Mouse (Mus musculus): ENCODE measurements around the gene Sncg. TPM values are rescaled to one million over a fixed set of nuclear protein-coding genes. Genes with fewer than 3 reads are reported as not detected.
"Not testable (repeated sequence)": the region's sequence is repeated elsewhere in the genome, so short reads cannot be mapped to it uniquely, and the experiment has no call there.

Sncg gene
- total RNA-seq (2021) = 1 to 10 TPM; 5.9 to 6.5 TPM

DNA sequence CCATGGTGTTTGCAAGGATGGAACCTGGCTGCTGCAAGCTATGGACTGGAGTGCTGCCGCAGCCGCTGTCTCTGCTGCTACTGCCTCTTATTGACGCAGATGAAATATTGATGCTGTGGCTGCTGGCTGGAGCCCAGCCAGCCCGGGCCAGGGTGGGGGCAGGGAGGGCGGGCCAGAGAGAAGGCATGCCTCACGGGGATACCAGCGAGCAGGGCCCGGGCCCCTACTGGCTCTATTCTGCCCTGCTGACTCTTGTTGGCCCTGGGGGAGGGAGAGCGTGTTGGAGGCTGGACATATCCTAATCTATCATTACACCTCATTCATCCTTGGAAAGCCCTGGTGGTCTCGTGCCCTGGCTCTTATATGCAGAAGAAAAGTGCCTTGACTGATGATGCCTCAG lies at the start of gene Sncg:
TSS of gene Sncg (minus strand) at position 213 of the 400 bp plus-strand sequence.
- no peak for DNase-seq

DNA sequence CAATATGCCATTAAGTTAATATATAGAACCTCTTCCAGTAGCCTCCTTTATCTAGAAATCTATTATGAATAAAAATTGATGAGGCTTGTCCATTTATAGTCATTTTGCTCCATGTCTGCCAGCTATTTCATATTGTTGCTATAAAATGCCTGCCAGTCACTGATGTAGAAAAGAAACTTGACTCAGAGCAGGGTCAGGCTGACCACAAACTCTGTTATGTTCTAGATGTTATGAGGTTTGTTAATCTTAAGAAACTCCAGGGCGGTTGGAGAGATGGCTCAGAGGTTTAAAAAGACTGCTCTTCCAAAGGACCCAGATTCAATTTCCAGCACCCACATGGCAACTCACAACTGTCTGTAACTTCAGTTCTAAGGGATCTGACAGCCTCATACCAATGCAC lies 46.5 kb upstream of the Sncg start:
- no peak for DNase-seq

DNA sequence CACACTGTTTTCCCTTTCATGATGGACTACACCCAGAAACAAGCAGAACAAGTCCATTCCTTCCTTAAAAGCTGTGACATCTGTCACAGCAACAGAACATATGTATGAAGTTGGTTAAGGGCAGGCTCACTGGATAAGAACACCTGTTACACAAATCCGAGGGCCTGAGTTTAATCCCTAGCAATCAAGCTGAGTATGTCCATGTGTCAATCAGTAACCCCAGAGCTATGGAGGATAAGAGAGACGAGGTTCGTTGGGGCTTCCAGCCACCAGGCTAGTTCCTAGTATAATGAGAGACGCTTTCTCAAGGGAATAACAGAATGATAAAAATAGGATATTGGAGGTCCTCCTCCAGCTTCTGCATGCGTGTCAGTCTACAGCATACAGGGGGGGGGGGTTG lies 42.9 kb upstream of the Sncg start:
- no peak for DNase-seq

DNA sequence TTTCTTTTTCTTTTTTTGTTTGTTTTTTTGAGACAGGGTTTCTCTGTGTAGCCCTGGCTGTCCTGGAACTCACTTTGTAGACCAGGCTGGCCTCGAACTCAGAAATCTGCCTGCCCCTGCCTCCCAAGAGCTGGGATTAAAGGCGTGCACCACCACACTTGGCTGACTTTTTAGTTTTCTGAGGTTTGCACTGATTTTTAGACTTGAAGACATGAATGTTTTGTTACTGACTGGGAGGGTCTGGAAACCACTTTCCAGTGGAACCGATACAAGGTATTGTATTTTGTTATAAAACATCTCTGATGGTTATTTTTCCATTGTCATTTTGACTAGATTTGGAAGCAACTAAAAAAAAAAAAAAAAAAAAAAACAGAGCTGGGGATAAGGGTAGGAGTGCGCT lies 42.4 kb upstream of the Sncg start:
- DNase-seq = not testable (repeated sequence)

GRCm38 (mm10) chr14:34412164-34412896 lies 37.7 kb upstream of the Sncg start:
- DNase-seq = no peak

DNA sequence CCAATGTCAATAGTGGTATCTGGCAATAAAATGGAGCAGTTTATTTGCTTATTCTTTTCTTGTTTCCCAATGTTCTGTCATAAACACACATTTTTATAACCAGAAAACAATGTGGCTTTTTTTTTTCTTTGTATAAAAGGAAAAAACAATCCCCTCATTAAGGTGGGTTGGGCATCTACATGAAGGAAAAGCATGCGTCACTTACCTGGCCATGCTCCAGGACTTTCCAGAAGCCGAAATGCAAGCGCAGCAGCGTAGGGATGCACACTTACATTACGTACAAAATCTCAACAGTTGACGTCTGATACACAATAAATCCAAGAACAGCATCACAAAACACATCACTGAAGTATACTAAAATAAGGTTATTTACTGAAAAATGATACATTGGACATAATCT lies 36.1 kb upstream of the Sncg start:
- DNase-seq = no peak

DNA sequence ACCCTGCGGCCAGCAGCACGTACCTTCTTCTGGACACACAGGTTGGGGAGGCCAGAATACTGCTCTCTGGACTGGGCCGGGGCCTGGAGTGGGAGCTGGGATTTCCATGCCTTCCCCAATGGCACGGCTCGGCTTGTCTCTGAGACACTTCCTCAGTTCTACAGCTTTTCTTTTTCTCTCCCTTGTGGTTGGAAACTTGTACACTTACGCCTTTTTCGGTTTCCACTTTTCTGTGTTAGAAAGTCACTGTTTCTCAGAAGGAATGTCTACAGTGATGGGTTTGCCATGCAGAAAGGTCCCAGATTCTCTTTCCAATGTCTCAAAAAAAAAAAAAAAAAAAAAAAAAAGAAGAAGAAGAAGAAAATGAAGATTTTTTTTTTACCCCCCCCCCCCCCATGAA lies 28.8 kb upstream of the Sncg start:
- no peak for DNase-seq

- DNase-seq = no peak
Observed at GRCm38 (mm10) chr14:34402871-34403270, 28.3 kb upstream of the Sncg start.

DNA sequence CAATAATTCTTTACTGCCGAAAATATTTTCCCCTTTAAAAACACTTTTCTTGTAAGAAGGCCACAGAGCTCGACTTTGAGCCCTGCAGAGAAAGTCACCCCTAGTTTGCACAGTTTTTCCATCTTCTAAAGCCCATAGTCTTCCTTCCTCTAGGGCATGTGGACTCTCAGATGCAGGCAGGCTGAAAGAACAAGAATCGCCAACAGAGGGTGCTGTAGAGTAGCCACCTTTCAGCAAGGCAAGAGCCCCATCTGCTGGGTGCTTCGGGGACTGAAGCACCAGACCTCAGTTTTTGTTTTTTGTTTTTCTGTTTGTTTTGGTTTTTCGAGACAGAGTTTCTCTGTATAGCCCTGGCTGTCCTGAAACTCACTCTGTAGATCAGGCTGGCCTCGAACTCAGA lies 26.5 kb upstream of the Sncg start:
- peak; percentile 50 to 59 for DNase-seq

GRCm38 (mm10) chr14:34400021-34400420 lies 25.4 kb upstream of the Sncg start:
- DNase-seq = no peak

GRCm38 (mm10) chr14:34399301-34399700 lies 24.7 kb upstream of the Sncg start:
- DNase-seq = no peak

GRCm38 (mm10) chr14:34398901-34399300 lies 24.3 kb upstream of the Sncg start:
- DNase-seq = no peak

DNA sequence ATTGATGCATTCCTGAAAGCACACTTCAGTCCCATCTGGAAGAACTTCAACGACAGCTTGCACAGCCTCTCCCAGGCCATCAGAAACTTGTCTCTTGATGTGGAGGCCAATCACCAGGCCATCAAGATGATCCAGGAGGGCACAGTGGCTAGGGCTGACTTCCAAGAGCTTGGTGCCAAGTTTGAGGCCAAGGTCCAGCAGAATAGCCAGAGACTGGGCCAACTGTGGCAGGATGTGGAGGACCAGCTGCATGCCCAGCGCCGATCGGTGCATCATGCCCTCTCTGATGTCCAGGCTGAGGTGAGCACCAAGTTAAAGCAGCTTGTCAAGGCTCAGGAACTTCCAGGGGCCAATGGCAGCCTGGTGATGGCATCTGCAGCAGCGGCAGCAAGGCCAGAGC lies 23.3 kb upstream of the Sncg start:
- DNase-seq = no peak

DNA sequence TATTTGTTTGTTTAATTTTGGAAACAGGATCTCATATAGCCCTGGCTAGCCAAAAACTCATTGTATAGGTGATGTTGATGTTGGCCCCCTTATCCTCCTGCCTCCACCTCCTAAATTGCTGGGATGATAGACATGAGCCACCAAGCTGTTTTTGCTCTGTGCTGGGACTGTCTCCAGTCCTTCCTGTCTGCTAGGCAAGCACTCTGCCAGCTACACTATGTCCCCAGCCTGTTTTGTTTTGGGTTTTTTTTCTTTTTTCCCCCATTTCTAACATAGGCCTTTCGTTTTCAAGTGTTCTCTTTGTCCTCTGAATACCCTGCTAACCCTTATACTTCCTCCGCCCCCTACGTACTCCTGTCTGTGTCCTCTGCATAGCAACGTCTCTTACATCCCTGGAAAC lies 18.7 kb upstream of the Sncg start:
- DNase-seq = no peak

DNA sequence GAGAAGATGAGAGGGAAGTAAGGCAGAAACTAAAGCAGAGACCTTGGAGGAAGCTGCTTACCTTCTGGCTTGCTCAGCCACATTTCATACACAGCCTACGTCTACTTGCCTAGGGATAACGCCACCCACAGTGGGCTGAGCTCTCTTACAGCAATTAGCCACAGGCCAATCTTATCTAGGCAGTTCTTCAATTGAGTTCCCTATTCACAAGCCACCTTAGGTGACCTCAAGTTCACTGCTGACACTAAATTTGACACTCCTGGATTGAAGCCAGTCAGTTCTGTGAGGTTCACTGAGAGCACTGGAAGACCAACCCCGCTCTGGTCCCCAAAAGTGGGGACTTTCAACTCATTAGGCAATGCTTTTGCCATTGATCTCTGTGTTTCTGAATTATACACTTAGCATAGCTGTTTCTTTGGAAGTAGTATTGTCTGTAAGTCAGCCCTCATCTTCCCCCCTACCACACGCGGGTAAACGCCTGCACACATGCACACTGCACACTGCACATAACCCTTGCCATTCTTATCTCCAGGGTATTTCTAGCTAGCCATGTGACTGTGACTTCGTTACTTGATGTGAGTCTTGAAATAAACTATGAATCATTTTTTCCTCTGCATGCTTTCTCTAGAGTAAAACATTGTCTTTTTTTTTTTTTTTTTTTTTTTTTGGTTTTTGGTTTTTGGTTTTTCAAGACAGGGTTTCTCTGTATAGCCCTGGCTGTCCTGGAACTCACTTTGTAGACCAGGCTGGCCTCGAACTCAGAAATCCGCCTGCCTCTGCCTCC lies 8.5 kb upstream of the Sncg start:
- DNase-seq = no peak

DNA sequence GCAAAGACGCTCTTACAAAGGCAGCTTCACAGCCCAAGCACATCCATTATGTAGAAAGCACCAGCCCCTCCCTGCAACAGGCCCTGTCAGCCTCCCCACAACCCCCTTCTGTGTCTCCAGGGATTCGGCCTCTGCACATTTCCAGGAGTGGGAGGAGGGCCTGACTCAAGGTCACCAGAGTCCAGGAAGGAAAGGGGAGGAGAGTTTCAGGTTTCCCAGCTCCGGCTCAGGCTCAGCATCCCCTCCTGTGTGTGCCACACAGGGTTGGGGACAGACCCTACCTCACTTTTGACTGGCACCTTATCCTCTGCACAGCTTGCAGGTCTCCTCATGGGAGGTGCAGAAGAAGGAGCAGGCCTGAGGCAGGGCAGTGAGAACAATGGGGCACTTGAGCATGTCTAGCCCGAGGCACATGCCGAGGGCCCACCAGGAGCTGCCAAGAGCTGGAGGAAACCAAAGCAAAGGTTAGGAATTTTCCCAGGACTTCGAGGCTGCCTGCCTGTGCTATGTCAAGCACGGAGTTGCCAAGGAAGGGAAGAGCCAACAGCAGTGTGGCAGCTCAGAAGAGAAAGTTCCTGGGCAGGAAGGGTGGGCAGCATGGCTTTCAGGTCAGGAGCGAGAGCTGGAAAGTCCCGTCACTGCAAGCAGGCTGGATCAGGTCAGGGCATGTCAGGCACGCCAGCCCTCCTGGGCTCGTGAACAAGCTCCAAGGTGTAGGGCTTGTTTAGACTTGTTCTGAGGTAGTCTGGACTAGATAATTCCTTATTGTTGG lies 4.2 kb upstream of the Sncg start:
- no peak for DNase-seq

GRCm38 (mm10) chr14:34377121-34377520 lies 2.5 kb upstream of the Sncg start:
- DNase-seq = no peak

GRCm38 (mm10) chr14:34375941-34376340 lies 1.4 kb upstream of the Sncg start:
- DNase-seq = no peak

- DNase-seq = no peak
Observed at GRCm38 (mm10) chr14:34375415-34375904, 871 bp upstream of the Sncg start, which contains the start of gene Mmrn2. TSS of gene Mmrn2 (plus strand) at chr14:34375465.

DNA sequence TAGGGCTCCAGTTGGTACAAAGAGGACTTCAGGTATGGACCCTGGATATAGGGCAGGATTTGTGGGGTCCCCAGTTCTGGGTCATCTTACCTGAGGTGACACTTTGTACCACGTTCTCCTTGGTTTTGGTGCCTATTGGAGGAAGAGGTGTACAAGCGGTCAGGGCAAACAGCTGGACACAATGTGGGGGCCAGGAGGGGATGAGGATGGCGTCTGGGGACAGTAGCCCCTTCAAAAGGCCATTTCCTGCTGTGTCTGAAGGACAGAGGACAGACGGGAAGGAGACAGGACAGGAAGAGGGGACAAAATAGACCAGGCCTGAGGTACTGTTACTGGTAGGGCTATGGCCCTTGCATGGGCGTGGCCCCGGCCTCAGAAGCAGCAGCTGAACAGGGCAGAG lies 1.0 kb downstream of the Sncg start:
- DNase-seq = no peak

GRCm38 (mm10) chr14:34372646-34373045 lies 1.9 kb downstream of the Sncg start:
- DNase-seq = peak in 1 of 2 experiments; percentile 60

GRCm38 (mm10) chr14:34371763-34372162 lies 2.8 kb downstream of the Sncg start:
- DNase-seq = no peak

- no peak for DNase-seq
Observed at GRCm38 (mm10) chr14:34370921-34371320, 3.7 kb downstream of the Sncg start.
